Mouse (Mus musculus) ES-CJ7 (cell line): Measurements from ENCODE around the gene Magea4.

Experiments
- DNase-seq: peaks from one replicate; pipeline ENCODE4 v3.0.0; 2011; ENCODE audit warnings: low read depth, low spot score

The Magea4 gene

DNA sequence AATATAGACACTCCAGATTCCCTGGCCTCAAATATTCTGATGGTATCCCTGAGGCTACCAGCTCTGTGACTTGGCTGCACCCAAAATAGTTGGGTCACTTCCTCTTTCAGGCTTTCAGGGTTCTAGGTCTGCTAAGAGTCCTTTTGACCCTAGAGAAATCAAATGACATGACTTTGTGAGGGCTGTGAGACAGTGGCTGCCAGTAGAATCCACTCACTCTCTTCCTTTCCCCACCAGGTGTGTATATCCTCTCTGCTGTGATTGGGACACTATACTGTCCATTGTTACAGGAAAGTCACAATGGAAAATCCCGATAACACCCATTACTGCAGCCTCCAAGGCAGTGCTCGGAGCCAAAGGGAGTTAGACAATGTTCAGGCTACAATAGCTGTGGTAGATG is at the start of gene Magea4:
Gene Magea4 (plus strand): TSS at position 301 of the 400 bp plus-strand sequence.
- DNase-seq = no peak

DNA sequence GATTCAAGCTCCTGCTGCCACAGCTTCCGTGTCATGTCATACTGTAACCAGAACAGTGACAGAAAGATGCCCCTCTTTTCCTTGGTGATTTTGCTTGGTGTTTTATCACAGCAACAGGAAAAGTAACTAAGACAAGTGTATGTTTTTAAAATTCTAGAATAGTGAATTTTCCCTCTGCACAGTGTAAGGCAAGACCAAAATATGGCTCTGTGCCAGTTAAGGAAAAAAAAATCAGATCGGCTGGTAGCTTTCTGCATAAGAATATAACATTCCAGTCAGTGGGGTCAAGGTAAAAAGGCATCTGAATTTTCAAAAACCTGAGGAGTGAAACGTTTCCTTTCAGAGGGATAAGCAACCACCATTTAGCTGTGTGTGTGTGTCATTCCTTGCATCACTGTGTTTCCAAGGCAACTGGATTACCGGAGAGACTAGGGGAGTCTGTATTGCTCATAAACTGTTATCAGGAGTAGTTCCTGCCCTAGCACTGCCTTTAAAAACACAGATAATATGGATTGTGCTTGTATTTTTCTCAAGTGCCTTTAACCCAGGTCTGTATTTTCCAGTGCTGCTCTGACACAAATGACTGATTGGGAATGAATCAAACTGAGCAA is 18.8 kb upstream of the Magea4 start:
- no peak for DNase-seq

DNA sequence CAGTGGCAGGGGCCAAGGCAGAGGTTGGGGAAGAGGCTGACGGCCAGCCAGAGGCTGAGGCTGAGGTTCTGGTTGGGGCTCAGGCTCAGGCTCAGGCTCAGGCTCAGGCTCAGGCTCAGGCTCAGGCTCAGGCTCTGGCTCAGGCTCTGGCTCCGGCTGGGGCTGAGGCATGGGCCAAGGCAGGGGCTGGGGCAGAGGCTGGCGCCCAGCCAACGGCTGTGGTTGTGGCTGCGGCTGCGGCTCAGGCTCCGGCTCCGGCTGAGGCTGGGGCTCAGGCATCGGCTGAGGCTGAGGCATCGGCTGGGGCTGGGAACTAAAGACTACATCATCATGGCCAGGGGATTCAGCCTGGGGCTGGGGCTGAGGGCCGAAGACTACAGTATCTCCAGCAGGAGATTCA is 48.8 kb downstream of the Magea4 start:
- no peak for DNase-seq
